Mouse (Mus musculus): ENCODE measurements around the gene Eif4g2. TPM values are rescaled to one million over a fixed set of nuclear protein-coding genes. Genes with fewer than 3 reads are reported as not detected.

Eif4g2 gene
- polyA plus RNA-seq (2015; fragmentation: Nextera tagmentation; extraction: Ambion mirVana) = 1,147 and 1,168 TPM in 2 replicates

DNA sequence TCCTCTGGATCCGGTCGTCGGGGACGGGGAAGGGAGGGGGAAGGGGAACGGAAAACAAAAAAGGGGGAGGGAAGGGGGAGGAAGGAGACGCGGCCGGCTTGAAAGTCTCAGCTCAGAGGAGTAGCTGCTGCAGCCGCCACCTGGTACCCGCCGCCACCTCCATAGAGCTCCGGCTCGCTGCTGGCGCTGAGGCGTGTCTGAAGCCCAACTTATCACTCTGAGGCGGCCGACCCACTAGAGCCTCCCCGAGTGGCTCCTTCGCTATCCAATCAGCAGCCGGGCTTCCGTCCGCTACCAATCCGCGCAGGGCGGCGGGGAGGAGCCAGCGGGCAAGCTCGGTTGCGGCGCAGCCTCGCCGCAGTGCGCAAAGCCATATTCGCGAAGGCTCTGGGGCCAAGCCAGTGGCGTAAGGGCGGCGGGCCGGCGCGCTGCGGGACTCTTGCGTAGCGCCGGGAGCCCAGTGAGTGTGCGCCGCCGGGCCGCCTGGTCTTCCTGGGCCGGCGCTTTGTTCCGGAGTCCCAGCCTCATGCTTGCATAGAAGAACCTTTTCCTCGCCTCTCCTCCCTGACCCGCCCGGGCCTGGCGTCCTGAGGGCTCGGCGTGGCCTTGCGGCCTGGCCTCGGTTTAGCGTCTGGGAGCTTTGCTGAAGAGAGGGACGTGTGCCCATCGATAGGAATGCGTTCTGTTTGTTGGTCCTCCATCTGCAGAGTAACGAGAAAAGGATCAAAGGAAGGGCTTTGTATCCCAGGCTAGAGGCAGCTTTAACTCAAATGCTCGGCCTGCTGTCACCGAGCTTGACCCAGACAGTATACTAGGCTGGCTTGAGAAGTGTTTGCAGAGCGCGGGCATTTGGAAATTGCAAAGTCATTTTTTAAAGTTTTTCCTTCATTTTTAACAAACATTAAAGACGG, at the start of gene Eif4g2:
Eif4g2 (minus strand) TSS at position 209 of the 911 bp plus-strand sequence.
- H3K27me3 ChIP-seq = no peaks in the 10 kb centered on the region
- peak within 1 kb of the TSS; percentile 100 for H3K27ac ChIP-seq
- peaks cover 26% of the 10 kb centered on the region for H3K4me1 ChIP-seq (replicated peaks)
- no peaks in the 10 kb centered on the region for H3K9me3 ChIP-seq
- peaks cover 32% of the 10 kb centered on the region for H3K36me3 ChIP-seq
- peak within 1 kb of the TSS; percentile 88 for H3K4me2 ChIP-seq
- peak within 1 kb of the TSS; percentile 100 for H3K9ac ChIP-seq
- peak within 1 kb of the TSS; percentile 97 for H3K4me3 ChIP-seq
- ATAC-seq (ENCODE audit: low FRiP score) = peak; percentile 99
- WGBS = under 1% methylated on average over 66 of the region's 70 CpGs

DNA sequence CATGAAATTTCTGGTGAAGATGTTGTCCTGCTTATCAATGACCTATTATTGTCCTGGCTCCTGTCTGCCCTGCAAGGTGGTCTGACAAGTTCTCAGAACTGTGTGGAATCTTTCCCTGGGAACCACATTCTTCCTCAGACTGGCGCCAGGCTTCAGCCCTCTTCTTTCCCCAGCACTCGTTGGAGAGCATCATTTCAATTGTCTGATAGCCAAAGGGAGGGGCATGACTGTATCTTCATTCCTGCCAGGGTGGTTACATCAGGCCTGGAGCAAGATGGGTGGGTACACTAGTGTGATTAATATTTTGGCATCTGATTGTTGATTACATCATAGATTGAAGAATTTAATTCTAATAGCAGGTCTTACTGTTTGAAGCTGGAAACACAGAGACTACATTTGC, 49.8 kb upstream of the Eif4g2 start:
- ATAC-seq (ENCODE audit: low FRiP score) = no peak
- Histone ChIP-seq H3K4me2 (no peak overlapping the region), H3K9me3 (no peaks in the 10 kb centered on the region), H3K9ac (no peak overlapping the region), H3K4me1 (replicated peaks) (no peaks in the 10 kb centered on the region), H3K27ac (no peak overlapping the region), H3K4me3 (no peak overlapping the region), H3K27me3 (no peaks in the 10 kb centered on the region), H3K36me3 (no peaks in the 10 kb centered on the region)
- WGBS = 75% methylated on average over 2 of the region's 2 CpGs

DNA sequence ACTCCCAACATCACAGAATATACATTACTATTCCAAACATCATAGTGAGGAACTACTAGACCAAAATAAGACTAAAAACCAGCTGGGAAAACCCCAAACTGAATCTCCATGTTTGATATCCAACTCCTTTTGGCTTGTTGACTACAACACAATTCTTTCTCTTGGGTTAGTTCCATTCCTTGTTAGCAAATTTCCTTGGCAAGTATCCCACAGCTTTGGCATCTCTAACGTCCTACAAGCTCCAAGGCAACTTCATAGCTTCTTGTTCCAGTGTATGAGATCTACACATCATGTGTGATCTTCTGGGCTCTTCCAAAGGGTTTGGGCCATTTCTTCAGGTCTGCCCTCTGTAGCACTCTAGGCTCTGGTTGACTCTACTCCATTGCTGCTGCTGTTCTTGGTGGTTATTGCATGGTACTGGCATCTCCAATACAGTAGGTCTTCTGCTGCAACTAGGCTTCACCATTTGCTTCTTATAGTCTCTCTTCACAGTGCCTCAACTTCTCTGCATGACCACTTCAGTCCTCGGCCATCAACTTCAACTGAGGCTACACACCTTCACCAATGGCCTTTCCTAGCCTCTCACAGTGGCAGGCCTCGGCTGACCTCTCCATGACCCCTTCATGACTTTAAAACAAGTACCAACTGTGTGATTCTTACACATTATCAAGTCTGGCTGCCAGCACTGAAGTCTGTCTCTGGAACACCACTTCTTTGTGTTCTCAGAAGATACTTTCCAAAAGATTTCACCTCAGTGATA, 44.0 kb upstream of the Eif4g2 start:
- no peak for ATAC-seq (ENCODE audit: low FRiP score)

DNA sequence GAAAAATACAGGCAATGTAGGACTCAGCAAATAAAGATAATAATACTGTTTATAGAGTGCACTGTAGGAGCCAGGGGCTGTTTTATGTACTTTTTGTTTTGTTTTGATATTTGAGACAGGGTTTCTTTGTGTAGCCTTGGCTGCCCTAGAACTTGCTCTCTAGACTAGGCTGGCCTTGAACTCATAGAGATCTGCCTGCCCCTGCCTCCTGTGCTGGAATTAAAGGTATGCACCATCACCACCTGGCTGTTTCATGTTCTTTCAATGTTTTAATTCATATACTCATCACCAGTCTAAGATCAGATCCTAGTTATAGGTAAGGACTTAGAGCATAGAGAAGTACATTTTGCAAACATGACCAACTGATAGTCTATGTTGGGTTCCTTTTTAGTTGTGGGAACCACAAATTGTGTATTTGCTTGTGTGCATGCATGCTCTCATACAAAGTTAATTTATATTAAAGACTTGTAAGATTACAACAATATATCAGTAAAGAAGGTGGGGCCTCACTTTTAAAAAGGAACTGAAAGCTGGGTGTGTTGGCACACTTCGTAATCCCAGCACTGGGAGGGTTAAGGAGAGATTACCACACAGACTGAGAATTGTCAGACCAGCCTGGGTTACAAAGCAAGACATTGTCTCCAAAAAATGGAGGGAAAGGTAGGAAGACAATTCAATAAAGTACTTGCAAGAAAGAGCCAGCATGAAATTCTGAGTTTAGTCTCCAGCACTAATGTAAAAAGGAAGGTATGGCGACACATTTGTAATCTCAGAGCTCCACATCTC, 41.1 kb upstream of the Eif4g2 start:
- Histone ChIP-seq H3K9me3 (no peaks in the 10 kb centered on the region), H3K4me1 (replicated peaks) (peaks cover 17% of the 10 kb centered on the region), H3K4me2 (no peak overlapping the region), H3K9ac (no peak overlapping the region), H3K27ac (no peak overlapping the region), H3K4me3 (no peak overlapping the region), H3K36me3 (no peaks in the 10 kb centered on the region), H3K27me3 (no peaks in the 10 kb centered on the region)
- ATAC-seq (ENCODE audit: low FRiP score) = no peak
- 94% methylated on average over 2 of the region's 2 CpGs for WGBS

More for the DNA sequence above, 44.0 kb upstream of the Eif4g2 start:
- WGBS = 87% methylated on average over 3 of the region's 3 CpGs
- Histone ChIP-seq H3K36me3 (no peaks in the 10 kb centered on the region), H3K4me1 (replicated peaks) (peaks cover 10% of the 10 kb centered on the region), H3K27me3 (no peaks in the 10 kb centered on the region), H3K9me3 (no peaks in the 10 kb centered on the region), H3K4me3 (no peak overlapping the region), H3K9ac (no peak overlapping the region), H3K4me2 (no peak overlapping the region), H3K27ac (no peak overlapping the region)

DNA sequence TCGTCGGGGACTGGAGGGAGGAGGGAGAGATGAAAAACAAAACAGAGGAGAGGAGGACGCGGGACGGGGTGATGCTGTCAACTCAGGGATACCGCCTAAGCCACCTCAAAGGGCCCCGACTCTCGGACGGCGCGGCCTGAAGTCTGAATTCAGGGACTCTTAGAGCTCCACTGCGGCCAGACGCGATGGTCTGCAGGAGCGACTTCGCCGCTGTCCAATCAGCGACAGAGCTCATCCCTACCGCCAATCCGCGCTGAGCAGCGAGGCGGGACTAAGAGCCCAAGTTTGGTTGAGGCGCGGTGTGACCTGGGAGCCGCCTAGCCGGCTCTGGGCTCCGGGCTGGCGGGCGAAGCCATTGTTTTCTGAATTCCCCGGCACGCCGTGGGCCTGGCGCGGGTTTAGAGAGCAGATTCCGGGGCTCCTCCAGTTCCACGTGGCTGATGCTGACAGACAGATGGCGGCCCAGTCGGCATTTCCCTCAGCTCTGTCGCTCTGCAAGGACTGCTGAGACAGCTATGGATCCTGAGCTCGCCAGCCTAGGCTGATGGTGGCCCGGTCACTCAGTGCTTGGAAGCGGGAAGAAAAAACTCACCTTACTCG, 39.8 kb upstream of the Eif4g2 start:
- Histone ChIP-seq H3K4me1 (replicated peaks) (peaks cover 17% of the 10 kb centered on the region), H3K27me3 (no peaks in the 10 kb centered on the region), H3K4me3 (peak overlapping the region; percentile 63), H3K36me3 (0 out of 2 replicates have a peak, but pooled peaks cover 3% of the 10 kb centered on the region), H3K4me2 (peak overlapping the region; percentile 90), H3K27ac (peak overlapping the region; percentile 100), H3K9ac (peak overlapping the region; percentile 92), H3K9me3 (no peaks in the 10 kb centered on the region)
- ATAC-seq (ENCODE audit: low FRiP score) = peak; percentile 100
- WGBS = under 1% methylated on average over 44 of the region's 44 CpGs

DNA sequence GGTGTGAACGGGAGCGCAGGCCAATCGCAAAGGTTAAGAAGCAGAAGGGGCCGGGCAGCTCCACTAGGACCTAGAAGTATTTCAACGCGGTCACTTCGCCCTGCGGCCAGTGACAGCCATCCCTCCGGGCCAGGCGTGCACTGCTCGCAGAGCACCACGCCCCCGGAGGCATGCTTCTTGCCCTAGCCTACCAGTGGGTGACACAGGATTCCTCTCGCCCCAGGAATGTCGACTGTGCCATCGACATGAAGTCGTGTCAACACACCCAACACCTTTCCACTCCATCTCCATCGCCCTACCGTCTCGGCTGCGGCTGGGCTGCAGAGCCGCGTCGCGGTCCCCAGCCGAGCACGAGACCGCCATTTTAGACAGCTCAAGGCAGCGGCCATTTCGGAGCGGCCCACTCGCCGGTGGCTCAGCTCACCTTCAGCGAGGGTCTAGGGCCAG, 39.3 kb upstream of the Eif4g2 start:
- peak overlapping the region; percentile 92 for H3K9ac ChIP-seq
- H3K4me2 ChIP-seq = peak overlapping the region; percentile 90
- H3K36me3 ChIP-seq = 0 out of 2 replicates have a peak, but pooled peaks cover 3% of the 10 kb centered on the region
- under 1% methylated on average over 34 of the region's 34 CpGs for WGBS
- H3K4me1 ChIP-seq (replicated peaks) = peaks cover 17% of the 10 kb centered on the region
- ATAC-seq (ENCODE audit: low FRiP score) = peak; percentile 92
- H3K4me3 ChIP-seq = peak overlapping the region; percentile 63
- no peaks in the 10 kb centered on the region for H3K9me3 ChIP-seq
- no peaks in the 10 kb centered on the region for H3K27me3 ChIP-seq
- H3K27ac ChIP-seq = peak overlapping the region; percentile 100

DNA sequence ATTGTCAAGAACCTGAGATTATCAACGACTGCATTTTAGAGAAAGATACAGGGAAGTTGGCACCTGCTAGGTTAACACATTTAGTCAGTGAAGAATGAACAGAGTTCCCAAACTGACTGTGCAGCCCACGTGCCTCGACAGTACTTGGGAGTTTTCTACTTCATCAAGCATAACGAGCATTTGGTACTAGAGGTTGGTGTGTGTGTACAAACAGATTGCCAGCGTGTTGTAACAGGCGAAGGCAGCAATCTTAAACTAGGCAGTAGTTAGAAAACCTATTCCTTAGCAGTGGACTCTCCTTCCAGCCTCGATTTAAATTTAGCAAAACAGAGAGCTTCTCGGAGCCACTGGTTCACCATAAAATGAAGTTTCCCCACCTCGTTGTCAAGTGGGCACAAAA, 38.7 kb upstream of the Eif4g2 start:
- ATAC-seq (ENCODE audit: low FRiP score) = no peak
- no peaks in the 10 kb centered on the region for H3K9me3 ChIP-seq
- peak overlapping the region; percentile 90 for H3K4me2 ChIP-seq
- H3K27ac ChIP-seq = peak overlapping the region; percentile 100
- 33% methylated on average over 9 of the region's 9 CpGs for WGBS
- peak overlapping the region; percentile 63 for H3K4me3 ChIP-seq
- 0 out of 2 replicates have a peak, but pooled peaks cover 3% of the 10 kb centered on the region for H3K36me3 ChIP-seq
- H3K9ac ChIP-seq = peak overlapping the region; percentile 92
- no peaks in the 10 kb centered on the region for H3K27me3 ChIP-seq
- peaks cover 17% of the 10 kb centered on the region for H3K4me1 ChIP-seq (replicated peaks)

DNA sequence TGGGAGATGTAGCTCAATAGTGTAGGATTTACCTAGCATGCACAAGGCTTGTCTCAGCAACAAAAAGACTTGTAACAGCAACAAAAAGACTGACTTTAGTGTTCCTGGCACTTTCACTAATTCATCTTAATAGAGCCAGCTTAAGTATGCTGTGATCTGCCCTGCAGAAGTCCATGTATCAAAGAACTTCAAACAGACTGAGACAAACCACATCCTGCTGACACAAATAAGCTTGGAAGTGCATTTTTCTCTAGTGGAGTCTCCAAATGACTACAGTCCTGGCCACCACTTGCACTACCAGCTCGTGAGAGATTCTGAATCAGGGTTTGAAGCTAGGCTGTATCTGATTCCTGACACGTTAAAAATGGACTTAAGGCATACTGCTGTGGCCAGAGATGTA, 26.7 kb upstream of the Eif4g2 start:
- H3K4me3 ChIP-seq = no peak overlapping the region
- no peaks in the 10 kb centered on the region for H3K9me3 ChIP-seq
- H3K36me3 ChIP-seq = peaks cover 11% of the 10 kb centered on the region
- no peak overlapping the region for H3K9ac ChIP-seq
- ATAC-seq (ENCODE audit: low FRiP score) = no peak
- no peaks in the 10 kb centered on the region for H3K4me1 ChIP-seq (replicated peaks)
- no peaks in the 10 kb centered on the region for H3K27me3 ChIP-seq
- H3K27ac ChIP-seq = no peak overlapping the region
- no peak overlapping the region for H3K4me2 ChIP-seq
- 81% methylated on average over 2 of the region's 2 CpGs for WGBS

DNA sequence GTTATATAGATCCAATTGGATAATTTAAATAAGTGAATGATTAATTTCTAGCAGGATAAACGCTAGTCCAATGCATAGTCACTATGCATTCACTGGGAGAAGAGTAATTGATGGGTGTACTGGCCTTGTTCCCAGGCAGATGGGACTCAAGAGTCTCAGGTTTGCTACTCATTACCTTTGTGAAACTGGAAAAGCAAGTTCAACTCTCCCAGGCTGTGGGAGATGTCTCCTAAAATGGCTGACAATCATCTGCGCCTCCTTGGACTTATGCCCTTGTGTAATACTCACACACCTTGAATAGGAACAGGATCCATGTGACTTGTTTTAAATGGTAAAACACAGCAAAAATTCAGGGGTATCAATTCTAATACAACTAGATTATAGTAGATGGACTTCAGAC, 26.3 kb upstream of the Eif4g2 start:
- Histone ChIP-seq H3K27me3 (no peaks in the 10 kb centered on the region), H3K9me3 (no peaks in the 10 kb centered on the region), H3K4me3 (no peak overlapping the region), H3K9ac (no peak overlapping the region), H3K27ac (no peak overlapping the region), H3K4me2 (no peak overlapping the region), H3K4me1 (replicated peaks) (no peaks in the 10 kb centered on the region), H3K36me3 (peaks cover 8% of the 10 kb centered on the region)
- whole genome bisulfite sequencing = 94% methylated on average over 2 of the region's 2 CpGs
- no peak for ATAC-seq (ENCODE audit: low FRiP score)

DNA sequence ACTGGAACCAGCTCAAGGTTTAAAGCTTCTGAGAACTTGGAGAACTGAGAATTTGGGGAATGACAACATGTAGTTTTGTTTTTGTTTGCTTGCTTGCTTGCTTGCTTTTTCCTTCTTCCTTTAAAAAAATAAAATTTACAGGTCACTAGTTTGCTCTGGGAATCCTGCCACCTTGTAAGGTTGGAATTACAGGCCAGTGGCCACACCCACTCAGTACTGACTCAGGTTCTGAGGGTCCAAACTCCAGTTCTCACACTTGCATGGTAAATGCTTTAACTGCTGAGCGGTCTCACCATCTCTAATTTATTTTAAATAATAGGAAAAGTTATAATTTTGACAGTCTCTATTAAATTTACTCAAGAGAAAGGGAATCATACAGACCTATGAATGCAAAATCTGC, 15.4 kb upstream of the Eif4g2 start:
- Histone ChIP-seq H3K36me3 (no peaks in the 10 kb centered on the region), H3K9me3 (no peaks in the 10 kb centered on the region), H3K27me3 (no peaks in the 10 kb centered on the region), H3K9ac (no peak overlapping the region), H3K4me1 (replicated peaks) (no peaks in the 10 kb centered on the region), H3K4me2 (no peak overlapping the region), H3K4me3 (no peak overlapping the region), H3K27ac (no peak overlapping the region)
- WGBS = 93% methylated on average over 1 of the region's 1 CpGs
- ATAC-seq (ENCODE audit: low FRiP score) = no peak

DNA sequence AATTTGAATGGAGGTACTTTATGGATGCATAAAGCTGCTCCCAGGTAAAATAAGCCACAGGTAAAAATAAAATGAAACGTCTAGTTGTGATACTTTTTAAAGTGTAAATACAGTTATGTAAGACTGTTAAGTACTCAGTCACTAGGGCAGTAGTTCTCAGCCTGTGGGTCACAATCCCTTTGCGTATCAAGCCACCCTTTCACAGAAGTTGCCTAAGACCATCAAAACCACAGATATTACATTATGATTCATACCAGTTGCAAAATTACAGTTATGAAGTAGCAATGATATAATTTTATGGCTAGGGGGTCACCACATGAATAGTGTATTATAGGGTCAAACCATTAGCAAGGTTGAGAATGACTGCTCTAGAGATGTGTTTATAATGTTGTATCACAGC, 12.3 kb upstream of the Eif4g2 start:
- ATAC-seq (ENCODE audit: low FRiP score) = no peak
- Histone ChIP-seq H3K4me1 (replicated peaks) (no peaks in the 10 kb centered on the region), H3K9me3 (no peaks in the 10 kb centered on the region), H3K4me2 (no peak overlapping the region), H3K27me3 (no peaks in the 10 kb centered on the region), H3K9ac (no peak overlapping the region), H3K4me3 (no peak overlapping the region), H3K36me3 (no peaks in the 10 kb centered on the region), H3K27ac (no peak overlapping the region)
- WGBS = 84% methylated on average over 2 of the region's 2 CpGs

Data from hindbrain, embryonic 13.5 days (tissue).